Mouse (Mus musculus): ENCODE results near the gene Strada.
"Not testable (repeated sequence)": the region's sequence is repeated elsewhere in the genome, so short reads cannot be mapped to it uniquely, and the experiment has no call there.

Gene Strada

GRCm38 (mm10) chr11:106202123-106202465 is at the start of gene Strada:
Gene Strada (minus strand): TSS chr11:106202168.
- DNase-seq (ENCODE audit: low read depth, low spot score) = no peak

- DNase-seq (ENCODE audit: low read depth, low spot score) = no peak
Observed at GRCm38 (mm10) chr11:106249326-106249725, 47.4 kb upstream of the Strada start.

- DNase-seq (ENCODE audit: low read depth, low spot score) = peak; percentile 54
Observed at GRCm38 (mm10) chr11:106246834-106247233, 44.9 kb upstream of the Strada start.

GRCm38 (mm10) chr11:106233978-106234377 is 32.0 kb upstream of the Strada start:
- not testable (repeated sequence) for DNase-seq (ENCODE audit: low read depth, low spot score)

- no peak for DNase-seq (ENCODE audit: low read depth, low spot score)
Observed at GRCm38 (mm10) chr11:106220603-106221002, 18.6 kb upstream of the Strada start.

GRCm38 (mm10) chr11:106216730-106217490 is 14.9 kb upstream of the Strada start, which contains the start of gene Ddx42:
Gene Ddx42 (plus strand): TSS chr11:106216926.
- peak; percentile 97 for DNase-seq (ENCODE audit: low read depth, low spot score)

GRCm38 (mm10) chr11:106215927-106216729 is 14.2 kb upstream of the Strada start, which contains the start of gene Ccdc47:
Gene Ccdc47 (minus strand): TSS chr11:106216344.
- peak; percentile 99 for DNase-seq (ENCODE audit: low read depth, low spot score)

- DNase-seq (ENCODE audit: low read depth, low spot score) = peak; percentile 35
Observed at GRCm38 (mm10) chr11:106215450-106215859, 13.5 kb upstream of the Strada start.

GRCm38 (mm10) chr11:106214856-106215255 is 12.9 kb upstream of the Strada start:
- DNase-seq (ENCODE audit: low read depth, low spot score) = no peak

- DNase-seq (ENCODE audit: low read depth, low spot score) = no peak
Observed at GRCm38 (mm10) chr11:106212771-106213170, 10.8 kb upstream of the Strada start.

- no peak for DNase-seq (ENCODE audit: low read depth, low spot score)
Observed at GRCm38 (mm10) chr11:106201337-106202122, 438 bp downstream of the Strada start.

GRCm38 (mm10) chr11:106200756-106201155 is 1.2 kb downstream of the Strada start:
- DNase-seq (ENCODE audit: low read depth, low spot score) = no peak

- DNase-seq (ENCODE audit: low read depth, low spot score) = not testable (repeated sequence)
Observed at GRCm38 (mm10) chr11:106199997-106200396, 2.0 kb downstream of the Strada start.

- no peak for DNase-seq (ENCODE audit: low read depth, low spot score)
Observed at GRCm38 (mm10) chr11:106198277-106198676, 3.7 kb downstream of the Strada start.

GRCm38 (mm10) chr11:106195341-106195740 is 6.6 kb downstream of the Strada start:
- DNase-seq (ENCODE audit: low read depth, low spot score) = peak; percentile 87

GRCm38 (mm10) chr11:106194891-106195290 is 7.1 kb downstream of the Strada start:
- DNase-seq (ENCODE audit: low read depth, low spot score) = no peak

GRCm38 (mm10) chr11:106194155-106194541 is 7.8 kb downstream of the Strada start:
- DNase-seq (ENCODE audit: low read depth, low spot score) = no peak

GRCm38 (mm10) chr11:106193371-106194154 is 8.4 kb downstream of the Strada start:
- peak; percentile 98 for DNase-seq (ENCODE audit: low read depth, low spot score)

- no peak for DNase-seq (ENCODE audit: low read depth, low spot score)
Observed at GRCm38 (mm10) chr11:106192657-106193370, 9.2 kb downstream of the Strada start.

- DNase-seq (ENCODE audit: low read depth, low spot score) = no peak
Observed at GRCm38 (mm10) chr11:106192241-106192640, 9.7 kb downstream of the Strada start.

Measured in 3T3-L1 (cell line).